Mouse (Mus musculus): ENCODE results near the gene Lrrc8c. TPM values are rescaled to one million over a fixed set of nuclear protein-coding genes. Genes with fewer than 3 reads are reported as not detected.

Lrrc8c gene
- polyA plus RNA-seq, 1 experiment from 2014 or later: 13.0 TPM

GRCm38 (mm10) chr5:105498429-105499000 is 20.7 kb upstream of the Lrrc8c start:
- DNase-seq: peak; percentile 41
- H3K9ac ChIP-seq (replicated peaks; ENCODE audit: low read length): no peak overlapping the region
- WGBS: 43% methylated on average over 4 of the region's 4 CpGs
- no peaks in the 10 kb centered on the region for H3K27me3 ChIP-seq (ENCODE audit: control insufficient read depth, insufficient read depth, low read length)
- no peak for ATAC-seq (ENCODE audit: low FRiP score, low TSS enrichment)
- no peak overlapping the region for H3K27ac ChIP-seq (replicated peaks; ENCODE audit: low read depth, low read length)
- peaks cover 35% of the 10 kb centered on the region for H3K4me1 ChIP-seq (ENCODE audit: control insufficient read depth, insufficient read depth, low read length)
- H3K4me3 ChIP-seq (replicated peaks; ENCODE audit: low read depth, low read length): no peak overlapping the region
- H3K36me3 ChIP-seq (ENCODE audit: control insufficient read depth, insufficient read depth, low read length): no peaks in the 10 kb centered on the region
- H3K4me2 ChIP-seq (ENCODE audit: low read length): no peak overlapping the region
- no peaks in the 10 kb centered on the region for H3K9me3 ChIP-seq (ENCODE audit: control insufficient read depth, low read length)

GRCm38 (mm10) chr5:105499396-105499795 is 19.8 kb upstream of the Lrrc8c start:
- Histone ChIP-seq H3K27me3 (ENCODE audit: control insufficient read depth, insufficient read depth, low read length) (no peaks in the 10 kb centered on the region), H3K4me2 (ENCODE audit: low read length) (no peak overlapping the region), H3K27ac (replicated peaks; ENCODE audit: low read depth, low read length) (no peak overlapping the region), H3K4me1 (ENCODE audit: control insufficient read depth, insufficient read depth, low read length) (peaks cover 28% of the 10 kb centered on the region), H3K4me3 (replicated peaks; ENCODE audit: low read depth, low read length) (no peak overlapping the region), H3K9me3 (ENCODE audit: control insufficient read depth, low read length) (no peaks in the 10 kb centered on the region), H3K36me3 (ENCODE audit: control insufficient read depth, insufficient read depth, low read length) (no peaks in the 10 kb centered on the region), H3K9ac (replicated peaks; ENCODE audit: low read length) (no peak overlapping the region)
- ATAC-seq (ENCODE audit: low FRiP score, low TSS enrichment): no peak
- DNase-seq: no peak
- WGBS: 34% methylated on average over 1 of the region's 1 CpGs

GRCm38 (mm10) chr5:105500132-105501121 is 18.8 kb upstream of the Lrrc8c start:
- no peak overlapping the region for H3K4me3 ChIP-seq (replicated peaks; ENCODE audit: low read depth, low read length)
- 41% methylated on average over 12 of the region's 12 CpGs for WGBS
- no peak overlapping the region for H3K4me2 ChIP-seq (ENCODE audit: low read length)
- H3K27me3 ChIP-seq (ENCODE audit: control insufficient read depth, insufficient read depth, low read length): no peaks in the 10 kb centered on the region
- peak overlapping the region; percentile 41 for H3K27ac ChIP-seq (replicated peaks; ENCODE audit: low read depth, low read length)
- no peaks in the 10 kb centered on the region for H3K9me3 ChIP-seq (ENCODE audit: control insufficient read depth, low read length)
- H3K4me1 ChIP-seq (ENCODE audit: control insufficient read depth, insufficient read depth, low read length): peaks cover 19% of the 10 kb centered on the region; the same call in 1 of the 2 replicates
- DNase-seq: peak; percentile 55
- H3K9ac ChIP-seq (replicated peaks; ENCODE audit: low read length): no peak overlapping the region
- ATAC-seq (ENCODE audit: low FRiP score, low TSS enrichment): peak; percentile 43; the same call in 1 of the 2 replicates
- no peaks in the 10 kb centered on the region for H3K36me3 ChIP-seq (ENCODE audit: control insufficient read depth, insufficient read depth, low read length)

- Histone ChIP-seq H3K27me3 (ENCODE audit: control insufficient read depth, insufficient read depth, low read length) (no peaks in the 10 kb centered on the region), H3K4me2 (ENCODE audit: low read length) (no peak overlapping the region), H3K36me3 (ENCODE audit: control insufficient read depth, insufficient read depth, low read length) (no peaks in the 10 kb centered on the region), H3K9ac (replicated peaks; ENCODE audit: low read length) (no peak overlapping the region), H3K4me3 (replicated peaks; ENCODE audit: low read depth, low read length) (no peak overlapping the region), H3K9me3 (ENCODE audit: control insufficient read depth, low read length) (no peaks in the 10 kb centered on the region), H3K27ac (replicated peaks; ENCODE audit: low read depth, low read length) (no peak overlapping the region; the same call in 1 of the 2 replicates), H3K4me1 (ENCODE audit: control insufficient read depth, insufficient read depth, low read length) (peaks cover 12% of the 10 kb centered on the region; the same call in 1 of the 2 replicates)
- ATAC-seq (ENCODE audit: low FRiP score, low TSS enrichment) (no peak), DNase-seq (no peak)
- WGBS: 83% methylated on average over 3 of the region's 3 CpGs
Observed at GRCm38 (mm10) chr5:105501136-105501535, 18.1 kb upstream of the Lrrc8c start.

- no peak overlapping the region for H3K27ac ChIP-seq (replicated peaks; ENCODE audit: low read depth, low read length)
- no peak overlapping the region for H3K9ac ChIP-seq (replicated peaks; ENCODE audit: low read length)
- H3K9me3 ChIP-seq (ENCODE audit: control insufficient read depth, low read length): no peaks in the 10 kb centered on the region
- H3K4me3 ChIP-seq (replicated peaks; ENCODE audit: low read depth, low read length): no peak overlapping the region
- 92% methylated on average over 6 of the region's 6 CpGs for WGBS
- H3K4me1 ChIP-seq (ENCODE audit: control insufficient read depth, insufficient read depth, low read length): no peaks in the 10 kb centered on the region
- H3K36me3 ChIP-seq (ENCODE audit: control insufficient read depth, insufficient read depth, low read length): no peaks in the 10 kb centered on the region
- ATAC-seq (ENCODE audit: low FRiP score, low TSS enrichment) (no peak), DNase-seq (no peak)
- no peak overlapping the region for H3K4me2 ChIP-seq (ENCODE audit: low read length)
- H3K27me3 ChIP-seq (ENCODE audit: control insufficient read depth, insufficient read depth, low read length): no peaks in the 10 kb centered on the region
Observed at GRCm38 (mm10) chr5:105508813-105509212, 10.4 kb upstream of the Lrrc8c start.

- Histone ChIP-seq H3K4me2 (ENCODE audit: low read length) (no peak overlapping the region), H3K4me3 (replicated peaks; ENCODE audit: low read depth, low read length) (no peak overlapping the region), H3K4me1 (ENCODE audit: control insufficient read depth, insufficient read depth, low read length) (no peaks in the 10 kb centered on the region), H3K27me3 (ENCODE audit: control insufficient read depth, insufficient read depth, low read length) (0 out of 2 replicates have a peak, but pooled peaks cover 3% of the 10 kb centered on the region), H3K9me3 (ENCODE audit: control insufficient read depth, low read length) (no peaks in the 10 kb centered on the region), H3K27ac (replicated peaks; ENCODE audit: low read depth, low read length) (no peak overlapping the region), H3K9ac (replicated peaks; ENCODE audit: low read length) (no peak overlapping the region), H3K36me3 (ENCODE audit: control insufficient read depth, insufficient read depth, low read length) (no peaks in the 10 kb centered on the region)
- WGBS: 76% methylated on average over 4 of the region's 4 CpGs
- no peak for ATAC-seq (ENCODE audit: low FRiP score, low TSS enrichment)
- DNase-seq: no peak
Observed at GRCm38 (mm10) chr5:105512297-105512696, 6.9 kb upstream of the Lrrc8c start.

- H3K9me3 ChIP-seq (ENCODE audit: control insufficient read depth, low read length): no peaks in the 10 kb centered on the region
- no peak overlapping the region for H3K4me3 ChIP-seq (replicated peaks; ENCODE audit: low read depth, low read length)
- H3K36me3 ChIP-seq (ENCODE audit: control insufficient read depth, insufficient read depth, low read length): no peaks in the 10 kb centered on the region
- DNase-seq: no peak
- H3K27ac ChIP-seq (replicated peaks; ENCODE audit: low read depth, low read length): no peak overlapping the region
- 0 out of 2 replicates have a peak, but pooled peaks cover 5% of the 10 kb centered on the region for H3K27me3 ChIP-seq (ENCODE audit: control insufficient read depth, insufficient read depth, low read length)
- ATAC-seq (ENCODE audit: low FRiP score, low TSS enrichment): no peak
- 82% methylated on average over 6 of the region's 6 CpGs for WGBS
- peaks cover under 1% of the 10 kb centered on the region for H3K4me1 ChIP-seq (ENCODE audit: control insufficient read depth, insufficient read depth, low read length)
- H3K4me2 ChIP-seq (ENCODE audit: low read length): no peak overlapping the region
- no peak overlapping the region for H3K9ac ChIP-seq (replicated peaks; ENCODE audit: low read length)
Observed at GRCm38 (mm10) chr5:105515532-105515931, 3.7 kb upstream of the Lrrc8c start.

GRCm38 (mm10) chr5:105516290-105516689 is 2.9 kb upstream of the Lrrc8c start:
- H3K27me3 ChIP-seq (ENCODE audit: control insufficient read depth, insufficient read depth, low read length): 0 out of 2 replicates have a peak, but pooled peaks cover 5% of the 10 kb centered on the region
- 78% methylated on average over 3 of the region's 3 CpGs for WGBS
- no peak overlapping the region for H3K27ac ChIP-seq (replicated peaks; ENCODE audit: low read depth, low read length)
- peaks cover 7% of the 10 kb centered on the region for H3K4me1 ChIP-seq (ENCODE audit: control insufficient read depth, insufficient read depth, low read length)
- ATAC-seq (ENCODE audit: low FRiP score, low TSS enrichment) (no peak), DNase-seq (no peak)
- no peak overlapping the region for H3K4me3 ChIP-seq (replicated peaks; ENCODE audit: low read depth, low read length)
- no peak overlapping the region for H3K9ac ChIP-seq (replicated peaks; ENCODE audit: low read length)
- no peak overlapping the region for H3K4me2 ChIP-seq (ENCODE audit: low read length)
- no peaks in the 10 kb centered on the region for H3K36me3 ChIP-seq (ENCODE audit: control insufficient read depth, insufficient read depth, low read length)
- H3K9me3 ChIP-seq (ENCODE audit: control insufficient read depth, low read length): no peaks in the 10 kb centered on the region
